Mouse (Mus musculus) small intestine, adult 2 months (tissue): Measurements from ENCODE around the gene Serpinf2. TPM values are rescaled to one million over a fixed set of nuclear protein-coding genes. Genes with fewer than 3 reads are reported as not detected.

Experiments
- H3K27ac ChIP-seq: fragments of 200-500 bp; 2 replicates; pipeline ENCODE4 v1.5.1; 2012; ENCODE audit warnings: low read depth, low read length, control low read depth, inconsistent platforms; ENCODE audit not compliant: insufficient read depth
- H3K27me3 ChIP-seq: fragments of 200-500 bp; 2 replicates; pipeline ENCODE4 v1.6.1; 2012; ENCODE audit warnings: mild to moderate bottlenecking, moderate library complexity, low read length, inconsistent platforms; ENCODE audit not compliant: control insufficient read depth, insufficient read depth
- H3K36me3 ChIP-seq: fragments of 200-500 bp; 2 replicates; pipeline ENCODE4 v1.6.1; 2012; ENCODE audit warnings: mild to moderate bottlenecking, low read length, control low read depth, inconsistent platforms; ENCODE audit not compliant: control insufficient read depth, insufficient read depth
- H3K4me1 ChIP-seq: fragments of 200-500 bp; 2 replicates; pipeline ENCODE4 v1.6.1; 2012; ENCODE audit warnings: low read length, inconsistent platforms, mixed read lengths; ENCODE audit not compliant: control insufficient read depth, insufficient read depth, insufficient read length
- H3K4me3 ChIP-seq: fragments of 200-500 bp; 2 replicates; pipeline ENCODE4 v1.5.1; 2012; ENCODE audit warnings: low read depth, mild to moderate bottlenecking, control low read depth, inconsistent platforms, low read length, moderate library complexity
- CTCF ChIP-seq: fragments of 200-500 bp; IDR thresholded peaks from 2 replicates; pipeline ENCODE4 v1.5.1; 2012; ENCODE audit warnings: low read depth, mild to moderate bottlenecking, control low read depth, inconsistent platforms, low read length, moderate library complexity, mixed read lengths; ENCODE audit not compliant: insufficient replicate concordance, insufficient read length; ENCODE audit errors: extremely low read depth
- POLR2A ChIP-seq: fragments of 200-500 bp; IDR thresholded peaks from 2 replicates; pipeline ENCODE4 v1.6.1; 2012; ENCODE audit warnings: low read depth, mild to moderate bottlenecking, control low read depth, inconsistent platforms, low read length, moderate library complexity
- WGBS: fragments of 180-500 bp; shearing (Covaris S2); methylation state at CpG from one replicate; pipeline ENCODE4 v1.1.7; 2018; 5-methylcytosine and 5-hydroxymethylcytosine counted together
- polyA plus RNA-seq: library from polyadenylated mRNA; depleted of rRNA; stranded (reverse); fragments of >200 nt; gene quantifications from 2 replicates; pipeline ENCODE4 v1.2.3, GENCODE M21; 2012

Serpinf2 gene
- polyA plus RNA-seq, 1 experiment, result 4.3 TPM

DNA sequence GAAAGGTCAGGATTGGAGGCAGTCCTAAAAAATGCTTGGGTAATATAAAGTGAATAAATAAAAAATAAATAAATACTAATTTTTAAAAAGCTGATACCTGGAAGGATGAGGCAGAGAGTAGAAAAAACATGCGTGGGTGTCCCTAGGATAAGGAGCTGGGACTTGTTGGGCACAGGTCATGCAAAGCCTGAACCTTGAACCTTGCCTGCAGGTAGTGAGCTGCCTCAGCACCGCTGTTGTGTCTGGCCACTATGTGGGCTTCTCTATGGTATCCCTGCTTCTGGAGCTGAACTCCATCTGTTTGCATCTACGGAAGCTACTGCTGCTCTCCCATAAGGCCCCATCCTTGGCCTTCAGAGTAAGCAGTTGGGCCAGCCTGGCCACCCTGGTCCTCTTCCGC, 29.9 kb upstream of the Serpinf2 start:
- TF ChIP-seq CTCF, result no peak
- TF ChIP-seq POLR2A, result no peak
- Histone ChIP-seq H3K4me3 (peak overlapping the region; percentile 57), H3K27me3 (no peaks in the 10 kb centered on the region), H3K27ac (peak overlapping the region; percentile 75), H3K4me1 (peaks cover 36% of the 10 kb centered on the region), H3K36me3 (peaks cover 21% of the 10 kb centered on the region)
- WGBS, result 72% methylated on average over 4 of the region's 4 CpGs

- no peak for TF ChIP-seq POLR2A
- TF ChIP-seq CTCF, result no peak
- 63% methylated on average over 7 of the region's 7 CpGs for WGBS
- Histone ChIP-seq H3K4me1 (peaks cover 34% of the 10 kb centered on the region), H3K4me3 (peak overlapping the region; percentile 60), H3K36me3 (peaks cover 25% of the 10 kb centered on the region), H3K27me3 (no peaks in the 10 kb centered on the region), H3K27ac (peak overlapping the region; percentile 0; the same call in 1 of the 2 replicates)
These were observed 29.0 kb upstream of the Serpinf2 start for GRCm38 (mm10) chr11:75468410-75468809.

GRCm38 (mm10) chr11:75467512-75468215, 28.3 kb upstream of the Serpinf2 start:
- 17% methylated on average over 19 of the region's 19 CpGs for WGBS
- Histone ChIP-seq H3K36me3 (peaks cover 27% of the 10 kb centered on the region), H3K27me3 (no peaks in the 10 kb centered on the region), H3K27ac (peak overlapping the region; percentile 0; the same call in 1 of the 2 replicates), H3K4me3 (peak overlapping the region; percentile 60), H3K4me1 (peaks cover 29% of the 10 kb centered on the region)
- TF ChIP-seq CTCF, result 0 out of 2 replicates have a peak, but pooled peaks have one; percentile 20
- TF ChIP-seq POLR2A, result peak; percentile 45; the same call in 1 of the 2 replicates

- peaks cover 27% of the 10 kb centered on the region for H3K4me1 ChIP-seq
- TF ChIP-seq CTCF (peak; percentile 33; the same call in 1 of the 2 replicates), POLR2A (no peak)
- WGBS, result 98% methylated on average over 4 of the region's 4 CpGs
- peaks cover 27% of the 10 kb centered on the region for H3K36me3 ChIP-seq
- H3K27ac ChIP-seq, result no peak overlapping the region
- no peaks in the 10 kb centered on the region for H3K27me3 ChIP-seq
- no peak overlapping the region for H3K4me3 ChIP-seq
These were observed 27.5 kb upstream of the Serpinf2 start for GRCm38 (mm10) chr11:75466731-75467505.

DNA sequence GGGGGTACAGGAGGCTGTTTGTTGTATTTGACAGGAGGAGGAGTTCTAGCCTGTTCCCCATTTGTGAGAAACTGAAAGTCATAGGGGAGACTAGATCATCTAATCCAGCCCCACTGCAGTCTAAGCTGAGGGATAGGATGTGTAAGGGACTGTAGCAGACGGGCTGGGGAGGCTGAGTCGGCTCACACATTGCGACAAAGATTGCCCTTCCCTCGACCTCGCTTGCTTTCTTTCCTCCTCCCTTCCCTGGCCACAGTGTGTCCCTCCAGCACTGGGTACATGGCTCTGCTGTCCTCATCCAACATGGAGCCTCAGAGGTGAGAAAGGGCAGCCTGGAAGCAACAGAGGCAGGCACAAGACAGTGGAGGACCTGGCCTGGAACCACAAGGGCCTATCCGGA, 25.7 kb upstream of the Serpinf2 start:
- H3K27ac ChIP-seq, result no peak overlapping the region
- H3K27me3 ChIP-seq, result no peaks in the 10 kb centered on the region
- H3K4me3 ChIP-seq, result no peak overlapping the region
- TF ChIP-seq POLR2A (no peak), CTCF (no peak)
- H3K4me1 ChIP-seq, result peaks cover 26% of the 10 kb centered on the region
- H3K36me3 ChIP-seq, result peaks cover 27% of the 10 kb centered on the region
- 78% methylated on average over 6 of the region's 6 CpGs for WGBS

- H3K4me1 ChIP-seq, result peaks cover 29% of the 10 kb centered on the region
- WGBS, result 76% methylated on average over 6 of the region's 6 CpGs
- H3K27me3 ChIP-seq, result no peaks in the 10 kb centered on the region
- H3K4me3 ChIP-seq, result no peak overlapping the region
- H3K36me3 ChIP-seq, result peaks cover 27% of the 10 kb centered on the region
- no peak overlapping the region for H3K27ac ChIP-seq
- no peak for TF ChIP-seq CTCF
- TF ChIP-seq POLR2A, result no peak
These were observed 25.0 kb upstream of the Serpinf2 start for GRCm38 (mm10) chr11:75464417-75464816.

GRCm38 (mm10) chr11:75463624-75464023, 24.2 kb upstream of the Serpinf2 start:
- TF ChIP-seq CTCF, result no peak
- no peak for TF ChIP-seq POLR2A
- peak overlapping the region; percentile 44 for H3K27ac ChIP-seq
- peaks cover 27% of the 10 kb centered on the region for H3K36me3 ChIP-seq
- H3K4me1 ChIP-seq, result peaks cover 30% of the 10 kb centered on the region
- H3K4me3 ChIP-seq, result peak overlapping the region; percentile 97
- WGBS, result 26% methylated on average over 4 of the region's 4 CpGs
- no peaks in the 10 kb centered on the region for H3K27me3 ChIP-seq
